ENCODE assay signal across 8 mouse cellular contexts in the genomic region with DNA sequence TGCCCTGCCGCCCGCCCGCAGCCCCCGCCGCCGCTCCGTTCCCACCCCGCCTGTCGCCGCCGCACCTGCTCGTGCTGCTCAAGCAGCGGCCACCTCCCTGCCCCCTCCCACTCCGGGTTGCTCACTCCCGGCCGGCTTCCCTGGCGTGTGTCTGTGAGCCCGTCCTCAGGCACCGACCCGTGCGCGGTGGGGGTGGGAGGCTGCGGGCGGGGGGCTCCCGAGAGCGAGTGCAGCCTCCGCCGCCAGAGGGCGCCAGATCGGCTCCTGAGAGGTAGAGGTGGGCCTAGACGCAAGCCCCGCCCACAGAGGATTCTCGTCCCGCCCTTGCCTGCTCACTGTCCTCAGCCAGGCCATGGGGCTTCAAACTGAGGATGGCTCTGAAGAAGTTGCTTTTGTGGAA. TPM values are rescaled to one million over a fixed set of nuclear protein-coding genes. Genes with fewer than 3 reads are reported as not detected.
DNase-seq lines count a peak whose midpoint lies in the region; TF ChIP-seq lines count a peak whose summit lies in the region.

A gene (minus strand): TSS at position 202 of the 400 bp plus-strand sequence.

- 0 out of 2 replicates have a peak, but pooled peaks have one; percentile 37 for TF ChIP-seq POLR2A in cerebellum, adult 2 months (IDR thresholded peaks at IDR 0.05; ENCODE audit: borderline replicate concordance, insufficient read depth, low read length)

- no peaks in the 10 kb centered on the region for H3K27me3 ChIP-seq in cerebellum, adult 2 months (ENCODE audit: control insufficient read depth, insufficient read depth, low read length)

- peak within 1 kb of the TSS; percentile 84 for H3K27ac ChIP-seq in cerebellum, adult 2 months (ENCODE audit: insufficient read depth, low read length)

- TF ChIP-seq CTCF in cerebellum, adult 2 months (IDR thresholded peaks at IDR 0.05; ENCODE audit: borderline replicate concordance, insufficient read depth, low read depth, low read length): peak; percentile 68

- DNase-seq in MN1 (ENCODE audit: low spot score): peak; percentile 49
- peak; percentile 86 to 91 for DNase-seq in cerebellum, adult 2 months
- peak; percentile 80 for DNase-seq in forelimb bud, embryonic 11.5 days (ENCODE audit: low read depth, low spot score)
- DNase-seq in heart, postnatal 4 days: peak; percentile 92
- peak; percentile 86 to 90 for DNase-seq in layer of hippocampus, postnatal 10 days (ENCODE audit: low spot score in 2 of 2)
- peak; percentile 76 for DNase-seq in lung, postnatal 10 days
- peak; percentile 93 for DNase-seq in retina, postnatal 1 day
- DNase-seq in thymus, postnatal 4 days: peak; percentile 92

- WGBS in cerebellum, adult 2 months: 2% methylated on average over 34 of the region's 34 CpGs

- H3K4me3 ChIP-seq in cerebellum, adult 2 months (replicated peaks; ENCODE audit: insufficient read depth, low read depth, low read length): peak within 1 kb of the TSS; percentile 91

- H3K4me1 ChIP-seq in cerebellum, adult 2 months (ENCODE audit: control insufficient read depth, insufficient read depth, low read length): peaks cover 58% of the 10 kb centered on the region

RNA-seq across cellular contexts. Expression of the gene that starts here (rescaled TPM):
- polyA plus RNA-seq in cerebellum, adult 2 months (2012; rRNA removed): 42.8 and 47.5 TPM in 2 replicates
- total RNA-seq in heart, postnatal 4 days (2021): 10 to 100 TPM; 55.6 to 61.3 TPM
- 10 to 100 TPM; 17.9 to 18.4 TPM for total RNA-seq in layer of hippocampus, postnatal 10 days (2021)

Comparison
In these comparisons a context has a peak if more than half of its experiments do, and no peak if none do; other contexts are left out.
1. Peak in every context shown above with its lines: DNase-seq, H3K4me3 ChIP-seq and H3K27ac ChIP-seq.